In the genomic region with DNA sequence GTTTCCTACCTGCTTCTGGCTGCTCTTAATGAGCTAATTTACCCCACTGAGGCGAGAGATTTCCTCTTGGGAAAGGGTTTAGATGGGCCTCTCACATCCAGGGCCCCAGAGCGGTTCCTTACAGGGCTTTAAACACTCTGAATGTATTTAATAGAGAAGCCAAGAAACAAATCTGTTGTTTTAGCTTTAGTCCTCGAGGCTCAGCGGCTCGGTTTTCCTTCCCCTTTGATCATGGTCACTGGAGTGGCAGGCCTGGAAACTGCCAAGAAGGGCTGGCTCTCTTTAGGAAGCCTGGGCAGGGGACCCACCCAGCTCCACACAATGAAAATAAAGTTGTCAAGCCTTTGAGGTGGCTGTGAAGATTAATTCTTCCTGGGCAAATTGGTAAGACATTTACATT, we compare ENCODE assay signal across 12 mouse cellular contexts.
DNase-seq lines count a peak whose midpoint lies in the region; ATAC-seq and TF ChIP-seq lines count a peak whose summit lies in the region.
"Had no signal": no experiment of that assay in that cellular context is flagged by ENCODE, and none has a peak within 500 bp of the region (broad histone marks: within the 10 kb centered on the region; RNA-seq: fewer than 3 reads in every experiment).

No protein-coding gene starts in this region.

- H3K27me3 ChIP-seq in kidney, embryonic 16.5 days (ENCODE audit: insufficient read depth, low read length): no peaks in the 10 kb centered on the region
- no peaks in the 10 kb centered on the region for H3K27me3 ChIP-seq in midbrain, postnatal 0 days (ENCODE audit: insufficient read depth, low read length)
- H3K27me3 ChIP-seq: hindbrain, embryonic 12.5 days; limb, embryonic 15.5 days had no signal

- no peak overlapping the region for H3K4me3 ChIP-seq in kidney, embryonic 16.5 days (ENCODE audit: low read length)
- no peak overlapping the region for H3K4me3 ChIP-seq in midbrain, postnatal 0 days (ENCODE audit: low read depth, low read length)
- H3K4me3 ChIP-seq: heart, embryonic 10.5 days; hindbrain, embryonic 12.5 days; limb, embryonic 15.5 days had no signal

- H3K9me3 ChIP-seq in kidney, embryonic 16.5 days (ENCODE audit: low read length): no peaks in the 10 kb centered on the region
- no peaks in the 10 kb centered on the region for H3K9me3 ChIP-seq in midbrain, postnatal 0 days (ENCODE audit: low read length)
- H3K9me3 ChIP-seq: heart, embryonic 10.5 days; hindbrain, embryonic 12.5 days; limb, embryonic 15.5 days had no signal

- peaks cover 14% of the 10 kb centered on the region; the same call in 1 of the 2 replicates for H3K4me1 ChIP-seq in kidney, embryonic 16.5 days (ENCODE audit: insufficient read depth, low read length)
- no peaks in the 10 kb centered on the region for H3K4me1 ChIP-seq in midbrain, postnatal 0 days (ENCODE audit: insufficient read depth, low read length)
- H3K4me1 ChIP-seq: hindbrain, embryonic 12.5 days had no signal

- no peak for DNase-seq in kidney, adult 8-10 months
- DNase-seq in right cerebral cortex, postnatal 10 days (ENCODE audit: low spot score in 2 of 2): peak; percentile 27 to 39
- DNase-seq in right cerebral cortex, postnatal 36 days (ENCODE audit: low spot score in 2 of 2): no peak
- DNase-seq in kidney, postnatal 14 days: peak; percentile 39
- peak; percentile 48 for DNase-seq in midbrain, postnatal 0 days (ENCODE audit: low spot score)
- DNase-seq in spleen, adult 12 weeks (ENCODE audit: low spot score): no peak
- DNase-seq in thymus, postnatal 25 days: no peak
- DNase-seq: thymus, adult 2 months had no signal

- no peak overlapping the region for H3K27ac ChIP-seq in kidney, embryonic 16.5 days (ENCODE audit: low read length)
- H3K27ac ChIP-seq in midbrain, postnatal 0 days (ENCODE audit: low read depth, low read length): no peak overlapping the region
- H3K27ac ChIP-seq: heart, embryonic 10.5 days; hindbrain, embryonic 12.5 days; limb, embryonic 15.5 days had no signal

- H3K9ac ChIP-seq in kidney, embryonic 16.5 days (replicated peaks; ENCODE audit: low read length): no peak overlapping the region
- H3K9ac ChIP-seq in midbrain, postnatal 0 days (replicated peaks; ENCODE audit: low read length, poor library complexity, severe bottlenecking): no peak overlapping the region
- H3K9ac ChIP-seq: hindbrain, embryonic 12.5 days; limb, embryonic 15.5 days had no signal

- 13% methylated on average over 5 of the region's 5 CpGs for WGBS in kidney, embryonic 16.5 days
- 19% methylated on average over 5 of the region's 5 CpGs for WGBS in midbrain, postnatal 0 days

- H3K4me2 ChIP-seq in kidney, embryonic 16.5 days (replicated peaks; ENCODE audit: low read depth, low read length): no peak overlapping the region
- H3K4me2 ChIP-seq in midbrain, postnatal 0 days (ENCODE audit: low read depth, low read length, poor library complexity, severe bottlenecking): no peak overlapping the region
- H3K4me2 ChIP-seq: hindbrain, embryonic 12.5 days; limb, embryonic 15.5 days had no signal

- no peak for TF ChIP-seq CTCF in midbrain, postnatal 0 days (IDR thresholded peaks at IDR 0.05)

- ATAC-seq in kidney, embryonic 16.5 days (ENCODE audit: low FRiP score, low TSS enrichment): peak; percentile 76
- no peak for ATAC-seq in midbrain, postnatal 0 days (ENCODE audit: low FRiP score)

- H3K36me3 ChIP-seq in kidney, embryonic 16.5 days (ENCODE audit: insufficient read depth, low read length): no peaks in the 10 kb centered on the region
- H3K36me3 ChIP-seq in midbrain, postnatal 0 days (ENCODE audit: insufficient read depth, low read length): no peaks in the 10 kb centered on the region
- H3K36me3 ChIP-seq: heart, embryonic 10.5 days; hindbrain, embryonic 12.5 days; limb, embryonic 15.5 days had no signal

Comparison
In these comparisons a context has a peak if more than half of its experiments do, and no peak if none do; other contexts are left out.
1. DNase-seq: peak in right cerebral cortex, postnatal 10 days (2 of 2), kidney, postnatal 14 days (single experiment) and midbrain, postnatal 0 days (single experiment); none in kidney, adult 8-10 months (0 of 2), right cerebral cortex, postnatal 36 days (0 of 2), spleen, adult 12 weeks (single experiment) and thymus, postnatal 25 days (single experiment).